Mouse (Mus musculus): ENCODE measurements at regions not wholly inside any gene's neighbourhood (a gene's known extent, or its start where the extent isn't known, plus 50 kb on each side); places are given as distances from the start of the nearest gene placed in this dataset.
"Not testable (repeated sequence)": the region's sequence is repeated elsewhere in the genome, so short reads cannot be mapped to it uniquely, and the experiment has no call there.

DNA sequence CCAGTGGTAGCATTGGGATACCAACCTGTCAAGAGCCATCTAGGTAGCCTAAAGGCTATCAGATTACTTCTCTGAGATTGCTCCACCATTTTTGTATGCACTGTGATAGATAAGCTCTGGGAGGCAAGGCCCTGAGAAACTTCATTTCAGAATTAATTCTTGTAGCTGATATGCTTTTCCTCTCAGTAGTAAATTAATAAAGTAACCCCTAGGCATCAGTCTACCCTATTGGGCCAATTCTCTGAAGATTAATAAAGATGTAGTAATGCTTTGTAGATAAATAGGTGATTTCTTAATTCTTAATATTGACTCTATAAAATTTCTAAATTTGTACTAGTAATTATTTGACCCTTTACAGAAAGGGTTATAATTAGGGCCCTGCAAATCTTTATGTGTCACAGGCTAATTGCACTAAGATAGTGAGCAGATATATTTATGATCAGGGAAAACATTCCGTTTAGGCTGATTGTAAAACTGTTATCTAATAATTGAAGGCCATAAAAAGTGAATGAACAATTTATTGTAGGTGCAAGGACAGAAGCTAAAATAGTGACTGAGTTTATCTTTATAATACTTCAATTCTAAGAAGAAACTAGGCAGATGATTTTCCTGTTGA lies 384.2 kb upstream of the 1700009N14Rik start:
- Histone ChIP-seq H3K9me3 (ENCODE audit: control insufficient read depth, low read length) (no peaks in the 10 kb centered on the region), H3K27ac (ENCODE audit: low read length) (no peak overlapping the region), H3K4me2 (ENCODE audit: low read depth, low read length) (no peak overlapping the region), H3K36me3 (ENCODE audit: control insufficient read depth, insufficient read depth, low read length) (no peaks in the 10 kb centered on the region), H3K27me3 (replicated peaks; ENCODE audit: control insufficient read depth, insufficient read depth, low read length) (no peaks in the 10 kb centered on the region), H3K4me3 (ENCODE audit: low read length) (no peak overlapping the region), H3K9ac (ENCODE audit: low read depth, low read length) (no peak overlapping the region), H3K4me1 (ENCODE audit: control insufficient read depth, insufficient read depth, low read length) (no peaks in the 10 kb centered on the region)
- WGBS = 45% methylated on average over 1 of the region's 1 CpGs
- ATAC-seq = peak; percentile 82

GRCm38 (mm10) chr4:39067260-39067876 lies 382.7 kb upstream of the 1700009N14Rik start:
- no peaks in the 10 kb centered on the region for H3K27me3 ChIP-seq (replicated peaks; ENCODE audit: control insufficient read depth, insufficient read depth, low read length)
- peak; percentile 80 for ATAC-seq
- H3K4me2 ChIP-seq (ENCODE audit: low read depth, low read length) = no peak overlapping the region
- H3K4me3 ChIP-seq (ENCODE audit: low read length) = no peak overlapping the region
- H3K27ac ChIP-seq (ENCODE audit: low read length) = no peak overlapping the region
- H3K4me1 ChIP-seq (ENCODE audit: control insufficient read depth, insufficient read depth, low read length) = no peaks in the 10 kb centered on the region
- 71% methylated on average over 3 of the region's 3 CpGs for WGBS
- no peaks in the 10 kb centered on the region for H3K36me3 ChIP-seq (ENCODE audit: control insufficient read depth, insufficient read depth, low read length)
- H3K9me3 ChIP-seq (ENCODE audit: control insufficient read depth, low read length) = no peaks in the 10 kb centered on the region
- no peak overlapping the region for H3K9ac ChIP-seq (ENCODE audit: low read depth, low read length)

DNA sequence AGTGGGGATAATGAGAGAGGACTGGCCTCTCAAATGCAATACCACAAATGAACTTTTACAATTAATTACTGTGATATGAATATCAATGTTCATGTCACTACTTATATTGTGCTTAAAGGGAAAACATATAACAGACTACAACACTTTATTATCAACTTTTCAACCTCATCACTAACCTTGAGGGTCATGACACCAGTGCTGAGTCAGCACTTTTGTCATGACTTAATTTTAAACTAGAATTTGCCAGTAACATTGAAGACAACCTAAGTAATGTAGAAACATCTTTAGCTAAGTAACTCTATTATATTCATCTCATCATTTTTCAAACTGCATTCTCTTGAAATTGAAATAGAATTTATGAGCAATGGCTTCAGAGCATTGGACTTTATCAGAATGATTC lies 378.6 kb upstream of the 1700009N14Rik start:
- ATAC-seq = no peak
- H3K9me3 ChIP-seq (ENCODE audit: control insufficient read depth, low read length) = no peaks in the 10 kb centered on the region
- no peak overlapping the region for H3K27ac ChIP-seq (ENCODE audit: low read length)
- H3K4me2 ChIP-seq (ENCODE audit: low read depth, low read length) = no peak overlapping the region
- H3K27me3 ChIP-seq (replicated peaks; ENCODE audit: control insufficient read depth, insufficient read depth, low read length) = no peaks in the 10 kb centered on the region
- no peak overlapping the region for H3K4me3 ChIP-seq (ENCODE audit: low read length)
- no peaks in the 10 kb centered on the region for H3K36me3 ChIP-seq (ENCODE audit: control insufficient read depth, insufficient read depth, low read length)
- no peaks in the 10 kb centered on the region for H3K4me1 ChIP-seq (ENCODE audit: control insufficient read depth, insufficient read depth, low read length)
- H3K9ac ChIP-seq (ENCODE audit: low read depth, low read length) = no peak overlapping the region

DNA sequence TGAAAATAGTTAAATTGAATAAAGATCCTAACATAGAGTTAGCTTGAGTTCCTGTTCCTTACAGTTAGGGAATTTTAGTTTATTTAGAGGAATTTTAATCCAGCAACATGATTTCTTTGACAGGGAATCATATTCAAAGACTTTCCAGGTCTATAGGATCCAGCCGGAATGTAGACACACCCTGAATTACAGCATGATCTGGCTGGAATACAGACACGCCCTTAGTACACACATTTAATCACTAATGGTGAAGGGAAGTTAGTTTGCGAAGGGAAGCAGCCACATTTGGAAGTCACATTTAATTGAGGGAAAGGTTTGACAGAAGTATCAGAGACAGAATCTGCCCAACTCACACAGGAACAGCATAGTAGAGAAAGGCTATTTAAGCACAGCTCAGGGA lies 361.8 kb upstream of the 1700009N14Rik start:
- no peaks in the 10 kb centered on the region for H3K9me3 ChIP-seq (ENCODE audit: control insufficient read depth, low read length)
- no peak overlapping the region for H3K4me2 ChIP-seq (ENCODE audit: low read depth, low read length)
- no peak overlapping the region for H3K9ac ChIP-seq (ENCODE audit: low read depth, low read length)
- no peaks in the 10 kb centered on the region for H3K36me3 ChIP-seq (ENCODE audit: control insufficient read depth, insufficient read depth, low read length)
- no peak overlapping the region for H3K4me3 ChIP-seq (ENCODE audit: low read length)
- no peaks in the 10 kb centered on the region for H3K4me1 ChIP-seq (ENCODE audit: control insufficient read depth, insufficient read depth, low read length)
- no peak overlapping the region for H3K27ac ChIP-seq (ENCODE audit: low read length)
- peak; percentile 77 for ATAC-seq
- 61% methylated on average over 3 of the region's 3 CpGs for WGBS
- H3K27me3 ChIP-seq (replicated peaks; ENCODE audit: control insufficient read depth, insufficient read depth, low read length) = no peaks in the 10 kb centered on the region

GRCm38 (mm10) chr4:39109184-39109583 lies 340.9 kb upstream of the 1700009N14Rik start:
- no peak overlapping the region for H3K4me2 ChIP-seq (ENCODE audit: low read depth, low read length)
- H3K36me3 ChIP-seq (ENCODE audit: control insufficient read depth, insufficient read depth, low read length) = no peaks in the 10 kb centered on the region
- ATAC-seq = no peak
- H3K4me3 ChIP-seq (ENCODE audit: low read length) = no peak overlapping the region
- H3K27me3 ChIP-seq (replicated peaks; ENCODE audit: control insufficient read depth, insufficient read depth, low read length) = no peaks in the 10 kb centered on the region
- H3K4me1 ChIP-seq (ENCODE audit: control insufficient read depth, insufficient read depth, low read length) = no peaks in the 10 kb centered on the region
- no peaks in the 10 kb centered on the region for H3K9me3 ChIP-seq (ENCODE audit: control insufficient read depth, low read length)
- H3K9ac ChIP-seq (ENCODE audit: low read depth, low read length) = no peak overlapping the region
- WGBS = 85% methylated on average over 1 of the region's 1 CpGs
- H3K27ac ChIP-seq (ENCODE audit: low read length) = no peak overlapping the region

DNA sequence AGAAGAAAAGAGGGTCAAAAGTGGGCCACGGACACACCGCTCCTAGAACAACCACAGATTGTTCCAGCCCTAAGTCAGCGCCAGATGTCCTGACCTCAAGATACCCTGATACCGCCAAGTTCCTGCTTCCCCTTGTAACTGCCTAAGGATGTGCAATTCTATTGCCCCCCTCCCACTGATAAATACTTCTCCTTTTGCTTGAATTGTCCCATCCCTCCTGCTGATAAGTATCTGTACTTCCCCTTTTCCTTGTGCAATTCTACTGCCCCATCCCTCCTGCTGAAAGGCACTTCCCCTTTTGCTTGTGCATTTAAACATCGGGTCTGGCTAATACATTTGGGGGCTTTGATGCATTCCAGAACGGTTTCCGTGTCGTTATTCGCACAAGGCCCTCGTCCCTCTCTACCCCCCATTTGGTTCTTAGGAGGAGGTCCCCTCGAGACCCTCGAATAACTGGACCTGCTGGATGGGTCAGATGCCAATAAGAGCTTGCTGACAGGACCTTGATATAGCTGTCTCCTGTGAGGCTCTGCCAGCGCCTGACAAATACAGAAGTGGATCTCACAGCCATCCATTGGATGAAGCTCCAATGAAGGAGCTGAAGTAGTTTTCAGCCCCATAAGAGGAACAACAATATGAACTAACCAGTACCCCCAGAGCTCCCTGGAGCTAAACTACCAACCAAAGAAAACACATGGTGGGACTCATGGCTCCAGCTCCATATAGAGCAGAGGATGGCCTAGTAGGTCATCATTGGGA lies 336.7 kb upstream of the 1700009N14Rik start:
- 87% methylated on average over 13 of the region's 13 CpGs for WGBS
- not testable (repeated sequence) for H3K4me2 ChIP-seq (ENCODE audit: low read depth, low read length); H3K9me3 ChIP-seq (ENCODE audit: control insufficient read depth, low read length); H3K27ac ChIP-seq (ENCODE audit: low read length); H3K27me3 ChIP-seq (replicated peaks; ENCODE audit: control insufficient read depth, insufficient read depth, low read length); ATAC-seq; H3K9ac ChIP-seq (ENCODE audit: low read depth, low read length); H3K4me1 ChIP-seq (ENCODE audit: control insufficient read depth, insufficient read depth, low read length); H3K4me3 ChIP-seq (ENCODE audit: low read length); H3K36me3 ChIP-seq (ENCODE audit: control insufficient read depth, insufficient read depth, low read length)

- no peak overlapping the region for H3K27ac ChIP-seq (ENCODE audit: low read length)
- no peak for ATAC-seq
- no peaks in the 10 kb centered on the region for H3K27me3 ChIP-seq (replicated peaks; ENCODE audit: control insufficient read depth, insufficient read depth, low read length)
Observed at GRCm38 (mm10) chr4:39125528-39125927, 324.6 kb upstream of the 1700009N14Rik start.

More at GRCm38 (mm10) chr4:39125528-39125927, 324.6 kb upstream of the 1700009N14Rik start:
- Histone ChIP-seq H3K36me3 (ENCODE audit: control insufficient read depth, insufficient read depth, low read length) (no peaks in the 10 kb centered on the region), H3K4me1 (ENCODE audit: control insufficient read depth, insufficient read depth, low read length) (no peaks in the 10 kb centered on the region), H3K4me3 (ENCODE audit: low read length) (no peak overlapping the region), H3K9ac (ENCODE audit: low read depth, low read length) (no peak overlapping the region), H3K9me3 (ENCODE audit: control insufficient read depth, low read length) (no peaks in the 10 kb centered on the region), H3K4me2 (ENCODE audit: low read depth, low read length) (no peak overlapping the region)

All from intestine, embryonic 16.5 days (tissue).